ENCODE assay signal across 8 mouse cellular contexts in the genomic region with DNA sequence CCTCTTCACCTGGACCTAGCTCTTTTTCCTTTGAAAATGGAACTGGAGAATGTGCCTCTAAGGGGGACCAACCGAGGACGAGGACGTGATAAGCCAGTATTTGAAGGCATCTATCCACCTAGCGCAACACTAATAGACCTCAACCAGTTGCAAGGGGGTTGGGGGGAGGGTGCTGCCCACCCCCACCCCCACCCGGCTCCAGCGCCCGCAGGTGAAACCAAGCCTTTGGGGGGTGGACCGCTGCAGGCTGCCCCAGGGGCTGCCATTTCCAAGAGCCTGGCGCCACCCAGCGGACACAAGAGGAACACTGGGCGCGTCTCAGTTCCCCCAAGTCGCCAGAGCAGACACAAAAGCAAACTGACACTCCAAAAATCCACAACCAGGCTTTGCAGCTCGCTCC. TPM values are rescaled to one million over a fixed set of nuclear protein-coding genes. Genes with fewer than 3 reads are reported as not detected.
DNase-seq lines count a peak whose midpoint lies in the region; ATAC-seq and TF ChIP-seq lines count a peak whose summit lies in the region.

No protein-coding gene starts in this region.

- 4% methylated on average over 14 of the region's 14 CpGs for WGBS in thymus, adult 2 months
- under 1% methylated on average over 14 of the region's 14 CpGs for WGBS in heart, embryonic 11.5 days (ENCODE audit: insufficient replicate concordance)
- WGBS in kidney, postnatal 0 days, result 2% methylated on average over 14 of the region's 14 CpGs
- 1% methylated on average over 14 of the region's 14 CpGs for WGBS in liver, embryonic 15.5 days (ENCODE audit: insufficient replicate concordance)
- WGBS in neural tube, embryonic 11.5 days, result 0% methylated on average over 14 of the region's 14 CpGs

- H3K27me3 ChIP-seq in thymus, adult 2 months (ENCODE audit: control insufficient read depth, insufficient read depth, low read length), result peaks cover 14% of the 10 kb centered on the region
- H3K27me3 ChIP-seq in heart, embryonic 11.5 days (ENCODE audit: control insufficient read depth, insufficient read depth, low read length), result peaks cover 97% of the 10 kb centered on the region
- peaks cover 97% of the 10 kb centered on the region for H3K27me3 ChIP-seq in kidney, postnatal 0 days (ENCODE audit: insufficient read depth, low read length)
- peaks cover 99% of the 10 kb centered on the region for H3K27me3 ChIP-seq in liver, embryonic 15.5 days
- H3K27me3 ChIP-seq in neural tube, embryonic 11.5 days (ENCODE audit: control insufficient read depth, insufficient read depth, low read length), result peaks cover 98% of the 10 kb centered on the region

- peak; percentile 68; the same call in 1 of the 2 replicates for TF ChIP-seq CTCF in thymus, adult 2 months (IDR thresholded peaks at IDR 0.05; ENCODE audit: borderline replicate concordance, control insufficient read depth, extremely low read depth, insufficient read depth, low read length, poor library complexity)
- TF ChIP-seq CTCF in kidney, postnatal 0 days (IDR thresholded peaks at IDR 0.05; ENCODE audit: low read depth), result peak; percentile 83

- H3K4me3 ChIP-seq in thymus, adult 2 months (ENCODE audit: control insufficient read depth, insufficient read depth, low read length), result no peak overlapping the region
- peak overlapping the region; percentile 27 for H3K4me3 ChIP-seq in heart, embryonic 11.5 days (ENCODE audit: low read depth, low read length)
- peak overlapping the region; percentile 13; the same call in 1 of the 2 replicates for H3K4me3 ChIP-seq in kidney, postnatal 0 days (replicated peaks; ENCODE audit: low read depth, low read length)
- H3K4me3 ChIP-seq in liver, embryonic 15.5 days (replicated peaks), result peak overlapping the region; percentile 35
- H3K4me3 ChIP-seq in neural tube, embryonic 11.5 days (ENCODE audit: low read depth, low read length), result 0 out of 2 replicates have a peak overlapping the region, but pooled peaks have one; percentile 10

- DNase-seq in thymus, adult 2 months, result peak; percentile 28
- no peak for DNase-seq in thymus, adult 18-20 months
- peak; percentile 79 for DNase-seq in embryo, embryonic 10 days (ENCODE audit: low spot score)
- DNase-seq in kidney, postnatal 0 days (ENCODE audit: low spot score), result peak; percentile 85
- peak; percentile 84 for DNase-seq in neural tube, embryonic 11.5 days (ENCODE audit: low spot score)
- DNase-seq in urinary bladder, postnatal 14 days (ENCODE audit: low spot score), result peak; percentile 76

- H3K36me3 ChIP-seq in thymus, adult 2 months (ENCODE audit: control insufficient read depth, insufficient read depth, low read length), result no peaks in the 10 kb centered on the region
- H3K36me3 ChIP-seq in heart, embryonic 11.5 days (ENCODE audit: control insufficient read depth, insufficient read depth, low read length), result no peaks in the 10 kb centered on the region
- no peaks in the 10 kb centered on the region for H3K36me3 ChIP-seq in kidney, postnatal 0 days (ENCODE audit: insufficient read depth, low read length)
- no peaks in the 10 kb centered on the region for H3K36me3 ChIP-seq in liver, embryonic 15.5 days (replicated peaks)
- H3K36me3 ChIP-seq in neural tube, embryonic 11.5 days (ENCODE audit: control insufficient read depth, insufficient read depth, low read length), result no peaks in the 10 kb centered on the region

- no peak for ATAC-seq in heart, embryonic 11.5 days (replicated peaks; ENCODE audit: insufficient number of reproducible peaks, low FRiP score, low TSS enrichment)
- 0 out of 2 replicates have a peak, but pooled peaks have one; percentile 47 for ATAC-seq in kidney, postnatal 0 days (replicated peaks; ENCODE audit: low FRiP score, low read depth)
- no peak for ATAC-seq in liver, embryonic 15.5 days (ENCODE audit: insufficient read depth)
- ATAC-seq in neural tube, embryonic 11.5 days (ENCODE audit: insufficient read depth, low FRiP score, low TSS enrichment), result peak; percentile 39; the same call in 1 of the 2 replicates

- H3K27ac ChIP-seq in thymus, adult 2 months (ENCODE audit: control insufficient read depth, insufficient read depth, low read length), result no peak overlapping the region
- no peak overlapping the region for H3K27ac ChIP-seq in heart, embryonic 11.5 days (ENCODE audit: low read depth, low read length)
- no peak overlapping the region for H3K27ac ChIP-seq in kidney, postnatal 0 days
- H3K27ac ChIP-seq in liver, embryonic 15.5 days (replicated peaks), result no peak overlapping the region
- no peak overlapping the region for H3K27ac ChIP-seq in neural tube, embryonic 11.5 days (ENCODE audit: low read depth, low read length)

- no peak for TF ChIP-seq POLR2A in thymus, adult 2 months (IDR thresholded peaks at IDR 0.05; ENCODE audit: control insufficient read depth, extremely low read depth, insufficient read depth, low read length, poor library complexity)

- H3K9me3 ChIP-seq in heart, embryonic 11.5 days (replicated peaks; ENCODE audit: control insufficient read depth, low read length), result no peaks in the 10 kb centered on the region
- no peaks in the 10 kb centered on the region for H3K9me3 ChIP-seq in kidney, postnatal 0 days (replicated peaks; ENCODE audit: low read length)
- no peaks in the 10 kb centered on the region for H3K9me3 ChIP-seq in liver, embryonic 15.5 days (replicated peaks)
- H3K9me3 ChIP-seq in neural tube, embryonic 11.5 days (ENCODE audit: control insufficient read depth, low read length), result no peaks in the 10 kb centered on the region

- H3K4me1 ChIP-seq in thymus, adult 2 months (replicated peaks; ENCODE audit: control insufficient read depth, insufficient read depth, low read length), result no peaks in the 10 kb centered on the region
- H3K4me1 ChIP-seq in heart, embryonic 11.5 days (ENCODE audit: control insufficient read depth, insufficient read depth, low read length), result peaks cover 8% of the 10 kb centered on the region; the same call in 1 of the 2 replicates
- 0 out of 2 replicates have a peak, but pooled peaks cover 7% of the 10 kb centered on the region for H3K4me1 ChIP-seq in kidney, postnatal 0 days (replicated peaks; ENCODE audit: insufficient read depth, low read length)
- no peaks in the 10 kb centered on the region; the same call in 1 of the 2 replicates for H3K4me1 ChIP-seq in liver, embryonic 15.5 days (replicated peaks)
- H3K4me1 ChIP-seq in neural tube, embryonic 11.5 days (ENCODE audit: control insufficient read depth, insufficient read depth, low read length), result no peaks in the 10 kb centered on the region

- peak overlapping the region; percentile 62 for H3K4me2 ChIP-seq in heart, embryonic 11.5 days
- peak overlapping the region; percentile 47 for H3K4me2 ChIP-seq in kidney, postnatal 0 days (ENCODE audit: low read length)
- peak overlapping the region; percentile 55 for H3K4me2 ChIP-seq in liver, embryonic 15.5 days
- peak overlapping the region; percentile 40 for H3K4me2 ChIP-seq in neural tube, embryonic 11.5 days (ENCODE audit: low read depth)

- no peak overlapping the region for H3K9ac ChIP-seq in heart, embryonic 11.5 days (ENCODE audit: low read depth, low read length)
- H3K9ac ChIP-seq in kidney, postnatal 0 days (ENCODE audit: low read depth, low read length), result no peak overlapping the region
- H3K9ac ChIP-seq in liver, embryonic 15.5 days, result no peak overlapping the region
- H3K9ac ChIP-seq in neural tube, embryonic 11.5 days (ENCODE audit: low read length), result no peak overlapping the region

RNA-seq across cellular contexts. Expression of a gene that starts 7.2 kb away (rescaled TPM):
- polyA plus RNA-seq in thymus, adult 2 months (2012; rRNA removed), result 0.20 and 0.28 TPM in 2 replicates
- polyA plus RNA-seq in heart, embryonic 11.5 days (2014; fragmentation: Nextera tagmentation; extraction: Ambion mirVana), result 1.1 and 1.7 TPM in 2 replicates
- not detected in 2 replicates for polyA plus RNA-seq in kidney, postnatal 0 days (2015; fragmentation: Nextera tagmentation; extraction: Ambion mirVana)
- polyA plus RNA-seq in liver, embryonic 15.5 days (2015; fragmentation: Nextera tagmentation; extraction: Ambion mirVana), result 0.05 and 0.08 TPM in 2 replicates
- 5.2 and 5.5 TPM in 2 replicates for polyA plus RNA-seq in neural tube, embryonic 11.5 days (2014; fragmentation: Nextera tagmentation; extraction: Ambion mirVana)

RNA-seq across cellular contexts. Expression of a gene that starts 59.3 kb away (rescaled TPM):
- polyA plus RNA-seq in thymus, adult 2 months (2012; rRNA removed), result 0.13 and 0.19 TPM in 2 replicates
- polyA plus RNA-seq in heart, embryonic 11.5 days (2014; fragmentation: Nextera tagmentation; extraction: Ambion mirVana), result not detected in 2 replicates
- not detected in 2 replicates for polyA plus RNA-seq in kidney, postnatal 0 days (2015; fragmentation: Nextera tagmentation; extraction: Ambion mirVana)
- not detected in 2 replicates for polyA plus RNA-seq in liver, embryonic 15.5 days (2015; fragmentation: Nextera tagmentation; extraction: Ambion mirVana)
- polyA plus RNA-seq in neural tube, embryonic 11.5 days (2014; fragmentation: Nextera tagmentation; extraction: Ambion mirVana), result not detected in 2 replicates

Comparison
In these comparisons a context has a peak if more than half of its experiments do, and no peak if none do; other contexts are left out.
1. DNase-seq: peak in thymus, adult 2 months (single experiment), embryo, embryonic 10 days (single experiment), kidney, postnatal 0 days (single experiment), neural tube, embryonic 11.5 days (single experiment) and urinary bladder, postnatal 14 days (single experiment); none in thymus, adult 18-20 months (0 of 2).
2. ATAC-seq: peak in kidney, postnatal 0 days (single experiment) and neural tube, embryonic 11.5 days (single experiment); none in heart, embryonic 11.5 days (single experiment) and liver, embryonic 15.5 days (single experiment).
3. Peak in every context shown above with its lines, with median percentiles within 50 percentile points of each other: H3K4me2 ChIP-seq.